Mouse (Mus musculus) midbrain, embryonic 14.5 days (tissue): ENCODE results near the gene Qsox1. TPM values are rescaled to one million over a fixed set of nuclear protein-coding genes. Genes with fewer than 3 reads are reported as not detected.

Source experiments
- ATAC-seq: fragments of 200-750 bp; cut with Nextera tagmentation; 2 replicates; pipeline ENCODE4 v1.8.0; 2017; ENCODE audit warnings: moderate number of reproducible peaks, moderate library complexity; ENCODE audit not compliant: low FRiP score, low TSS enrichment
- DNase-seq: peaks from one replicate; pipeline ENCODE4 v3.0.0-alpha.2; 2015
- H3K27ac ChIP-seq: fragments of 300-500 bp; sonication (generic); replicated peaks from 2 replicates; pipeline ENCODE4 v1.5.1; 2014; ENCODE audit warnings: mild to moderate bottlenecking, low read depth, low read length, moderate library complexity
- H3K27me3 ChIP-seq: fragments of 300-500 bp; sonication (generic); 2 replicates; pipeline ENCODE4 v1.6.1; 2014; ENCODE audit warnings: low read length, control low read depth, mixed read lengths; ENCODE audit not compliant: control insufficient read depth, insufficient read depth
- H3K36me3 ChIP-seq: fragments of 300-500 bp; sonication (generic); 2 replicates; pipeline ENCODE4 v1.6.1; 2014; ENCODE audit warnings: low read length, control low read depth; ENCODE audit not compliant: control insufficient read depth, insufficient read depth
- H3K4me1 ChIP-seq: fragments of 300-500 bp; sonication (generic); 2 replicates; pipeline ENCODE4 v1.6.1; 2014; ENCODE audit warnings: mild to moderate bottlenecking, antibody characterized with exemption, low read length, control low read depth; ENCODE audit not compliant: control insufficient read depth, insufficient read depth
- H3K4me2 ChIP-seq: fragments of 300-500 bp; sonication (generic); 2 replicates; pipeline ENCODE4 v1.6.1; 2014; ENCODE audit warnings: mild to moderate bottlenecking, low read length, moderate library complexity
- H3K4me3 ChIP-seq: fragments of 300-500 bp; sonication (generic); replicated peaks from 2 replicates; pipeline ENCODE4 v1.5.1; 2014; ENCODE audit warnings: low read depth, low read length
- H3K9ac ChIP-seq: fragments of 300-500 bp; sonication (generic); replicated peaks from 2 replicates; pipeline ENCODE4 v1.6.1; 2014; ENCODE audit warnings: mild to moderate bottlenecking, low read length, moderate library complexity
- H3K9me3 ChIP-seq: fragments of 300-500 bp; sonication (generic); 2 replicates; pipeline ENCODE4 v1.6.1; 2016; ENCODE audit warnings: low read length, control low read depth, mixed read lengths; ENCODE audit not compliant: control insufficient read depth
- WGBS: fragments of 180-500 bp; shearing (Covaris S2); extraction: QIAGEN DNeasy Blood & Tissue Kit; methylation state at CpG from one replicate; pipeline ENCODE4 v1.1.7; 2014; 5-methylcytosine and 5-hydroxymethylcytosine counted together
- polyA plus RNA-seq: library from polyadenylated mRNA; unstranded; fragments of >200 nt; fragmentation: Nextera tagmentation; extraction: Ambion mirVana; gene quantifications from 2 replicates; pipeline ENCODE4 v1.2.1, GENCODE M21; 2014

Gene Qsox1
- polyA plus RNA-seq, 1 experiment from 2014 or later: 7.6 TPM

GRCm38 (mm10) chr1:155809706-155810442 lies 2.8 kb downstream of the Qsox1 start:
- Histone ChIP-seq H3K36me3 (no peaks in the 10 kb centered on the region), H3K27ac (no peak overlapping the region), H3K27me3 (no peaks in the 10 kb centered on the region), H3K9me3 (no peaks in the 10 kb centered on the region), H3K9ac (no peak overlapping the region), H3K4me3 (no peak overlapping the region), H3K4me1 (peaks cover 23% of the 10 kb centered on the region), H3K4me2 (no peak overlapping the region)
- WGBS: 66% methylated on average over 10 of the region's 10 CpGs
- DNase-seq (no peak), ATAC-seq (no peak)

- H3K4me3 ChIP-seq: no peak overlapping the region
- H3K36me3 ChIP-seq: 0 out of 2 replicates have a peak, but pooled peaks cover 2% of the 10 kb centered on the region
- no peak for ATAC-seq
- DNase-seq: no peak
- H3K9me3 ChIP-seq: no peaks in the 10 kb centered on the region
- H3K4me2 ChIP-seq: no peak overlapping the region
- peaks cover 23% of the 10 kb centered on the region for H3K4me1 ChIP-seq
- 96% methylated on average over 4 of the region's 4 CpGs for WGBS
- H3K27me3 ChIP-seq: no peaks in the 10 kb centered on the region
- H3K9ac ChIP-seq: no peak overlapping the region
- no peak overlapping the region for H3K27ac ChIP-seq
Observed at GRCm38 (mm10) chr1:155808261-155808660, 4.4 kb downstream of the Qsox1 start.

GRCm38 (mm10) chr1:155805607-155806006 lies 7.1 kb downstream of the Qsox1 start:
- Histone ChIP-seq H3K4me3 (no peak overlapping the region), H3K27ac (no peak overlapping the region), H3K4me1 (peaks cover 10% of the 10 kb centered on the region; the same call in 1 of the 2 replicates), H3K4me2 (no peak overlapping the region), H3K9ac (no peak overlapping the region), H3K36me3 (0 out of 2 replicates have a peak, but pooled peaks cover 8% of the 10 kb centered on the region), H3K9me3 (no peaks in the 10 kb centered on the region), H3K27me3 (no peaks in the 10 kb centered on the region)
- no peak for DNase-seq
- ATAC-seq: no peak
- WGBS: 92% methylated on average over 9 of the region's 9 CpGs

- ATAC-seq: no peak
- no peaks in the 10 kb centered on the region for H3K4me1 ChIP-seq
- H3K9ac ChIP-seq: no peak overlapping the region
- H3K27ac ChIP-seq: no peak overlapping the region
- no peak overlapping the region for H3K4me3 ChIP-seq
- DNase-seq: no peak
- 91% methylated on average over 11 of the region's 11 CpGs for WGBS
- no peak overlapping the region for H3K4me2 ChIP-seq
- 0 out of 2 replicates have a peak, but pooled peaks cover 8% of the 10 kb centered on the region for H3K36me3 ChIP-seq
- no peaks in the 10 kb centered on the region for H3K9me3 ChIP-seq
- H3K27me3 ChIP-seq: no peaks in the 10 kb centered on the region
Observed at GRCm38 (mm10) chr1:155801014-155801991, 11.4 kb downstream of the Qsox1 start.

DNA sequence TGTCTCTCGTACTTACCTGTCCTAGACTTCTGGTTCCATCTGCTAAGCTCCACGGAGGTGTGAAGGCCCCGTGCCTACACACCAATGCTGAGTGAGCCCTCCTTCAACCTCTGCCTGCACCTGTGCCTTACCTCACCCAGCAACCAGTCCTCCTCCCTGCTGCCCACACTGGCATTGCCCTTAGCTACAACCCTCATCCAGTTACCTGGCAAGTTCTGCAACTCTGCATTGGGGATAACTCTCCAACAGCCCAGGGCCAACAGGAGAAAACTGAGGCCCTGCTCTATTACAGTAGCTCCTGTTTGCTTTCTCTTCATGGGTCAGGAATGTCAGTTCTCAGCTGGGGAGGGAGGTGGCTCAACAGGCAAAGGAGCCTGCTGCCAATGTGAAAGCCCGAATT lies 14.7 kb downstream of the Qsox1 start:
- peaks cover 15% of the 10 kb centered on the region; the same call in 1 of the 2 replicates for H3K36me3 ChIP-seq
- no peak overlapping the region for H3K4me3 ChIP-seq
- H3K9me3 ChIP-seq: no peaks in the 10 kb centered on the region
- ATAC-seq: no peak
- H3K27ac ChIP-seq: no peak overlapping the region
- no peak for DNase-seq
- 94% methylated on average over 4 of the region's 4 CpGs for WGBS
- no peak overlapping the region for H3K4me2 ChIP-seq
- H3K9ac ChIP-seq: no peak overlapping the region
- H3K27me3 ChIP-seq: no peaks in the 10 kb centered on the region
- no peaks in the 10 kb centered on the region for H3K4me1 ChIP-seq

DNA sequence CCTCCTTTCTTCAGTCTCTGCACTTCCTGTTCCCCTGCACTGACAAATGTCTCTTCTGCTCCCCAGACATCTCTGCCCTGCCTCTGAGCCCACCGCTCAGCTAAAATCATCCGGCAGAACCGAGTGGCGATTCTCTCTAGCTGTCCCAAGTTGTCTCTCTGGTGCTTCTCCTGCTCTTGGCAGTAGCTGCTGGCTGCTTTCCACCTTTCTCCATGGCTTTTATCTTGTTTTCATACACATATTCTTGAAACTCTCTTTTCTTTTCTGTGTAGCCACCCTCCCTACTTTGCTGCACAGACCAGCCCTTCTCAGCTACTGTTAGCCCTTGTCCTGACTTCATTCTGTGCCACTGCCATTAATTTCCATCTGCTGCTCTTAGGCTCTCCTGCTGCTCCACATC lies 15.3 kb downstream of the Qsox1 start:
- peaks cover 11% of the 10 kb centered on the region; the same call in 1 of the 2 replicates for H3K36me3 ChIP-seq
- H3K9ac ChIP-seq: no peak overlapping the region
- DNase-seq (no peak), ATAC-seq (no peak)
- H3K9me3 ChIP-seq: no peaks in the 10 kb centered on the region
- no peak overlapping the region for H3K27ac ChIP-seq
- 82% methylated on average over 4 of the region's 4 CpGs for WGBS
- no peak overlapping the region for H3K4me3 ChIP-seq
- H3K27me3 ChIP-seq: no peaks in the 10 kb centered on the region
- H3K4me2 ChIP-seq: no peak overlapping the region
- H3K4me1 ChIP-seq: no peaks in the 10 kb centered on the region

DNA sequence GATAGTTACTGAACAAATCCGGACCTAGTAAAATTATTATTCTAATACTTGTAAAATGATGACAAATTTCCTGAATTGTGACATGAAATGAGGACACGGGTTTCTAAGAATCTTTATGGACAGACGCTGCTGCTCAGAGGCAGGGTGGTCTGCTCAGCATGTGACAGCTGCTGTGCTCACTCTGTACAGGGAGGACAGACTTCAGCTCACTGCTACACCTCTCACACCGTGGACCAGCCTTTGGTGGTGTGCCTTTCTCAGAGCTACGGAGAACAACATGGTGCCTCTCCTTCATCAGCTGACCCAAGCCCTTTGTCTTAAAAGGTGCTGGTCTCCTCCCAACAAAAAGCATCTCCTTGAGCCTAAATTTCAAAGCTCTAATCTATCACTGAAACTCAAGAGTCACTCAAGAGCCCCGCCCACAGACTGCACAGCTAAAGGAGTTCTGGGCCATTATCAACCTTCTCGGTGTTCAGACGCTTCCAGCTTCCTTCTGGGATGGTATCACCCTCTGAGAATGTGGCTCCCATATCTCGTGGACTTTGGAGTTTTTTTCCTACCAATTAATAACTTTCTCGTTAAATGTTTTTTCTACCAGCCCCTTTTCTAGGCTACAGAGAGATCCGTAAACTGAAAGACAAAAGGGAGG lies 15.8 kb downstream of the Qsox1 start:
- Histone ChIP-seq H3K4me2 (no peak overlapping the region), H3K9me3 (no peaks in the 10 kb centered on the region), H3K36me3 (peaks cover 16% of the 10 kb centered on the region; the same call in 1 of the 2 replicates), H3K4me1 (no peaks in the 10 kb centered on the region), H3K9ac (no peak overlapping the region), H3K4me3 (no peak overlapping the region), H3K27me3 (no peaks in the 10 kb centered on the region), H3K27ac (no peak overlapping the region)
- ATAC-seq: no peak
- 81% methylated on average over 11 of the region's 11 CpGs for WGBS
- DNase-seq: no peak

DNA sequence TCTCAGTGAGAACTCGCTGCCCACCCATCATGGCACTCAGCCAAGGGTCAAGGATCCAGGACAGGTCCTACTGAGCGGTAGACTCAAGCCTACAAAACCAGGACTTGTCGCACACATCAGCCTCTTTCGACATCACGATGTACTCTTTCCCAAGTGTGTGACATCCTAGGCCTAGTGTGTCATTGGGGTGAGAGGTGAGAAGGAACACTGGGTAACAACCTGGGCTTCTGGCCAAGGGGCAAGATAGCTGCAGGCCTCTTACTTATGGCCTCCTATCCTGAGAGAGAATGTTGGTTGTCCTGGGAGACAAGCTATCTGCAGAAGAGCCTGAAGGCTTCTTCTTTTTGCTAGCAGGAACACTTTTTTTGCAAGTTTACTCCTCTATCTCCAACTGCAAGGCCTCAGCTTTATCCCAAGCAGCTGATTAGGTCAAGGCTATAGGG lies 16.9 kb downstream of the Qsox1 start:
- Histone ChIP-seq H3K27me3 (no peaks in the 10 kb centered on the region), H3K36me3 (peaks cover 16% of the 10 kb centered on the region; the same call in 1 of the 2 replicates), H3K27ac (no peak overlapping the region), H3K4me2 (no peak overlapping the region), H3K4me3 (no peak overlapping the region), H3K9me3 (no peaks in the 10 kb centered on the region), H3K4me1 (no peaks in the 10 kb centered on the region), H3K9ac (no peak overlapping the region)
- DNase-seq (no peak), ATAC-seq (no peak)
- WGBS: 92% methylated on average over 5 of the region's 5 CpGs
